Mouse (Mus musculus): ENCODE results near the gene Ltc4s. TPM values are rescaled to one million over a fixed set of nuclear protein-coding genes. Genes with fewer than 3 reads are reported as not detected.
A peak's percentile ranks its signal among the peaks of the same experiment; 100 is the strongest.

The Ltc4s gene
- polyA plus RNA-seq, 1 experiment from 2014 or later: 5.1 TPM

DNA sequence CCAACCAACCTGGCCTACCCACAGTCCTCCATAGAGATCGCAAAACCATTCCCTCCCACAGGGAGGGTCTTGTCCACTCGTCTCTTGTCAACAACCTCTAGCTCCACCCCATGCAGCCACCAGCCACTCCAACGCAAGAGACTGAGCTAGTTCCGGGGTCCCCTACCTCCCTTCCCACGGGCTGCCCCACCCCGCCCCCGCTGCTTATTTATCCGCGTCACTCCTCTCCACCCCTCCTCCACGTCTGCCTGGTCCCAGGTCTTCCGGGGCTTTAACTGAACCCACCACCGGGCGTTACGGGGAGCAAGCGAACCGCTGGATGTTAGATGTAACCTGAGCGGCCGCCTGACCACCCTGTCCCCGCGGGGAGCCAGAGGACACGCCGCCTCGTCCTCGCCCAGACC is 28.3 kb downstream of the Ltc4s start:
- peak; percentile 91 for ATAC-seq
- H3K4me1 ChIP-seq (ENCODE audit: control insufficient read depth, insufficient read depth, low read length): peaks cover 27% of the 10 kb centered on the region
- peak overlapping the region; percentile 59 for H3K4me2 ChIP-seq (ENCODE audit: low read depth, low read length)
- no peaks in the 10 kb centered on the region for H3K27me3 ChIP-seq (replicated peaks; ENCODE audit: control insufficient read depth, insufficient read depth, low read length)
- no peaks in the 10 kb centered on the region for H3K9me3 ChIP-seq (ENCODE audit: control insufficient read depth, low read length)
- H3K9ac ChIP-seq (ENCODE audit: low read depth, low read length): peak overlapping the region; percentile 98
- peak overlapping the region; percentile 99 for H3K4me3 ChIP-seq (ENCODE audit: low read length)
- H3K27ac ChIP-seq (ENCODE audit: low read length): peak overlapping the region; percentile 99
- peaks cover 21% of the 10 kb centered on the region for H3K36me3 ChIP-seq (ENCODE audit: control insufficient read depth, insufficient read depth, low read length)
- under 1% methylated on average over 24 of the region's 24 CpGs for WGBS

DNA sequence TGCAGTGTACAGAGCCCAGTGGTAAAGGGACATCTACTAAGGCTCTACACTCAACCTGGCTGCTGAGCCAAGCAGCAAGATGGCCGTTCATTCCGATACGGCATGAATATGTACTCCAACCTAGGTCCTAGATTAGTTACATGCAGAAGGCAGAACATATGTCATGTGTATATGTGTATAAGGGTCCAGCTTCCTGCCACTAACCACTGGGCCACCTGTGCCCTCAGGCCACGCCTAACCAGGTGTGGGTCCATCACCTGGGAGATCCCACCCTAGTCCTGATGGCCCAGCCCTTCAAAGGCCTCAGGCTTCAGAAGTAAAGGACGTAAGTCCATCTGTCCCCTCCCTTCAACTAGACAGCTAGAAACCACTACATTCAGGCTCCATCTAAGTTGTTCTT is 30.4 kb downstream of the Ltc4s start:
- Histone ChIP-seq H3K36me3 (ENCODE audit: control insufficient read depth, insufficient read depth, low read length) (peaks cover 29% of the 10 kb centered on the region), H3K27me3 (replicated peaks; ENCODE audit: control insufficient read depth, insufficient read depth, low read length) (no peaks in the 10 kb centered on the region), H3K4me2 (ENCODE audit: low read depth, low read length) (no peak overlapping the region), H3K27ac (ENCODE audit: low read length) (no peak overlapping the region), H3K9ac (ENCODE audit: low read depth, low read length) (no peak overlapping the region), H3K9me3 (ENCODE audit: control insufficient read depth, low read length) (no peaks in the 10 kb centered on the region), H3K4me1 (ENCODE audit: control insufficient read depth, insufficient read depth, low read length) (peaks cover 21% of the 10 kb centered on the region), H3K4me3 (ENCODE audit: low read length) (no peak overlapping the region)
- no peak for ATAC-seq
- 94% methylated on average over 5 of the region's 5 CpGs for WGBS

DNA sequence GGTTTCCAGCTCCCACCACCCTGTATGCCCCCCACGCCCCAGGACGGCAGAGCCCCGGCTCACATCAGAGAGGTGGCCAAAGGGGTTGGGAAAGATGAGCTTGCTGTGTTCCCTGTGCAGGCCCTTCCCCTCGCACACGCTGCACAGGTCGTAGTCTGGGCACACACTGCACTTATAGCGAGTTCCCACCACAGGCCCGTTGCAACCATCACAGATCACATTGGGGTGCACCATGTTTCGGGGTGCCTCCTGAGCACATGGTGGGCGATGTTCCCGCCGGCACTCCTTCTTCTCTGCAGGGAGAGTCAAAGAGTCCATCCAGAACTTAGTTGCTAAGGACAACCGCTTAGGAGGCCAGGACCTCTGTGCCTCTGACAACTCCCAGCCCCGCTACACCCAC is 31.1 kb downstream of the Ltc4s start:
- Histone ChIP-seq H3K9ac (ENCODE audit: low read depth, low read length) (no peak overlapping the region), H3K4me1 (ENCODE audit: control insufficient read depth, insufficient read depth, low read length) (peaks cover 15% of the 10 kb centered on the region; the same call in 1 of the 2 replicates), H3K4me3 (ENCODE audit: low read length) (no peak overlapping the region), H3K4me2 (ENCODE audit: low read depth, low read length) (no peak overlapping the region), H3K27me3 (replicated peaks; ENCODE audit: control insufficient read depth, insufficient read depth, low read length) (no peaks in the 10 kb centered on the region), H3K27ac (ENCODE audit: low read length) (no peak overlapping the region), H3K9me3 (ENCODE audit: control insufficient read depth, low read length) (no peaks in the 10 kb centered on the region), H3K36me3 (ENCODE audit: control insufficient read depth, insufficient read depth, low read length) (peaks cover 33% of the 10 kb centered on the region)
- WGBS: 96% methylated on average over 14 of the region's 14 CpGs
- ATAC-seq: no peak

DNA sequence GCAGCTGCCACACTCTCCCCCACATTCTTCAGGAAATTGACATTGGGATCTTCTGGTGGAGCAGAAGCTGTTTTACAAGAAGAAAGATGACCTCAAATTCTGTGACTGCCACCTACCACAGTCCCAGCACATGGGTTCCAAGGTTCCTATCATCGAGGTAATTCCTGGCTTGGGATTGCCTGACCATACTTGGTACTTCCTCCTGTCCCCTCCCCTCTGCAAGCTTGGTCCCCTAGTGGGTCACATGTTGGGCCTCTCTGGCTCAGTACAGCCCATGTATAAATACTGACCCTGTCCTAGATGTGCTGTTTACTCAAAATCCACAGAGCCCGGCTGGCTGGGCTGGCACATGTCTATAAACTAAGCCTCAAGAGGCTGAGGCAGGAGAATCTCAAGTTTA is 32.4 kb downstream of the Ltc4s start:
- no peak for ATAC-seq
- Histone ChIP-seq H3K4me2 (ENCODE audit: low read depth, low read length) (no peak overlapping the region), H3K4me3 (ENCODE audit: low read length) (no peak overlapping the region), H3K27me3 (replicated peaks; ENCODE audit: control insufficient read depth, insufficient read depth, low read length) (no peaks in the 10 kb centered on the region), H3K9me3 (ENCODE audit: control insufficient read depth, low read length) (no peaks in the 10 kb centered on the region), H3K9ac (ENCODE audit: low read depth, low read length) (no peak overlapping the region), H3K27ac (ENCODE audit: low read length) (no peak overlapping the region), H3K4me1 (ENCODE audit: control insufficient read depth, insufficient read depth, low read length) (peaks cover 10% of the 10 kb centered on the region; the same call in 1 of the 2 replicates), H3K36me3 (ENCODE audit: control insufficient read depth, insufficient read depth, low read length) (peaks cover 45% of the 10 kb centered on the region)
- 77% methylated on average over 2 of the region's 2 CpGs for WGBS

DNA sequence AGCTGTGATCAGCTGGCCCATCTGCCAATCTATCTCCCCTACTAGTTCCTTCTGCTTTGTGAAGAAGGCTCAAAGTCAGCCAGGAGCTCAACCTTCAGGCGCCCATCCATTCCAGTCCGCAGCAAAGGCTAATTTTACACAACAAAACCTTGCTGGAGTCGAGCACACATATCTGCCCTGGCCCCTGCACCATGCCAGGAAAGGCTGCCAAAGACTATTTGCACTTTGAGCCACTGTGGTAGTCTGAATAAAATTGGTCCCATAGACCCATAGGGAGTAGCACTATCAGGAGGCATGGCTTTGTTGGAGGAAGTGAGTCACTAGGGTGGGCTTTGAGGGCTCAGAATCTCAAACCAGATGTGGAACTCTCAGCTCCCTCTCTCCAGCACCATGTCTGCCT is 33.0 kb downstream of the Ltc4s start:
- H3K36me3 ChIP-seq (ENCODE audit: control insufficient read depth, insufficient read depth, low read length): peaks cover 50% of the 10 kb centered on the region
- 92% methylated on average over 3 of the region's 3 CpGs for WGBS
- no peak overlapping the region for H3K27ac ChIP-seq (ENCODE audit: low read length)

DNA sequence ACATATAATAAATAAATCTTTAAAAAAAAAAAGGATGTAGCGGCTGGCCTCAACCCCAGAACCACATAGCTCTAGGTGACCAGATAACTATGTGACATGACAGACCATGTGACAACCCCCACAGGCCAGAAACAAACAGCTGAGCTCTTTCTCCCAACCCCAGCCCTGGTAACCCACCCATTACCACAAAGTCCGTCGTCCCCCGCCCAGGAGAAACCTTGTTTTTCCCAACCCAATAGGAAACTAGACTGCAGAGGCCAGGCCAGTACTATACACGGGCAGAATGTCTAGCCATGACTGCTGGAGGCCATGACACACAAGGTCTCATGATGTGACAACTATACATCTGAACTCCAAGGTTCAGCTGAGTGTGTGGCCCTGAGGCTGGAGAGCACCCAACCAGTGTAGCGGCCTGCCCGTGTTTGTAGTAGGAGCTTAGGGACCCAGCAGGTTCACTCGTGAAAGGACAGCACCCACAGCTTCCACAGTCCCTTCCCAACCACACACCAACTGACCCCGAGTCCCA is 35.1 kb downstream of the Ltc4s start:
- Histone ChIP-seq H3K4me1 (ENCODE audit: control insufficient read depth, insufficient read depth, low read length) (no peaks in the 10 kb centered on the region), H3K9me3 (ENCODE audit: control insufficient read depth, low read length) (no peaks in the 10 kb centered on the region), H3K9ac (ENCODE audit: low read depth, low read length) (no peak overlapping the region), H3K4me2 (ENCODE audit: low read depth, low read length) (no peak overlapping the region), H3K4me3 (ENCODE audit: low read length) (no peak overlapping the region), H3K27ac (ENCODE audit: low read length) (no peak overlapping the region), H3K36me3 (ENCODE audit: control insufficient read depth, insufficient read depth, low read length) (peaks cover 65% of the 10 kb centered on the region), H3K27me3 (replicated peaks; ENCODE audit: control insufficient read depth, insufficient read depth, low read length) (no peaks in the 10 kb centered on the region)
- 93% methylated on average over 9 of the region's 9 CpGs for WGBS
- ATAC-seq: no peak

More for the DNA sequence above, 33.0 kb downstream of the Ltc4s start:
- Histone ChIP-seq H3K4me2 (ENCODE audit: low read depth, low read length) (no peak overlapping the region), H3K27me3 (replicated peaks; ENCODE audit: control insufficient read depth, insufficient read depth, low read length) (no peaks in the 10 kb centered on the region), H3K4me1 (ENCODE audit: control insufficient read depth, insufficient read depth, low read length) (0 out of 2 replicates have a peak, but pooled peaks cover 8% of the 10 kb centered on the region), H3K9ac (ENCODE audit: low read depth, low read length) (no peak overlapping the region), H3K4me3 (ENCODE audit: low read length) (no peak overlapping the region), H3K9me3 (ENCODE audit: control insufficient read depth, low read length) (no peaks in the 10 kb centered on the region)
- no peak for ATAC-seq

DNA sequence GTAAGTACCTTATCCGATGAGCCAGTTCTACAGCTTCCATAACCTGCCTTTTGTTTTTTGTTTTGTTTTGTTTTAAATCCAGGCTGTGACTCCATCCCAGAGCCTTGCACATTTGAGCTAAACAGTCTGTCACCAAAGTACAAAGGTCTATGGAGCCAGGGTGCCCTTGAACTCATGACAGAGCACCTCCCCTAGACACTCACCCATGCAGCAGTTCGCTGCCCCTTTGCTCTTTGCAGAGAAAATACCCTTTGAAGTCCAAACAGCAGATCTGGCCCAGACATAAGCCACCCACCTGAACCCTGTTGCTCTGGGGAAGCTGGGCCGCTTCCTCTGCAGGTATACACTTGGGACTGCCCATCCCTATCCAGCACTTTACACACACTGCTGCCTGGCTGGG is 36.8 kb downstream of the Ltc4s start:
- H3K27me3 ChIP-seq (replicated peaks; ENCODE audit: control insufficient read depth, insufficient read depth, low read length): no peaks in the 10 kb centered on the region
- no peak overlapping the region for H3K4me2 ChIP-seq (ENCODE audit: low read depth, low read length)
- no peak overlapping the region for H3K9ac ChIP-seq (ENCODE audit: low read depth, low read length)
- ATAC-seq: no peak
- no peaks in the 10 kb centered on the region for H3K4me1 ChIP-seq (ENCODE audit: control insufficient read depth, insufficient read depth, low read length)
- H3K27ac ChIP-seq (ENCODE audit: low read length): no peak overlapping the region
- peaks cover 55% of the 10 kb centered on the region for H3K36me3 ChIP-seq (ENCODE audit: control insufficient read depth, insufficient read depth, low read length)
- no peak overlapping the region for H3K4me3 ChIP-seq (ENCODE audit: low read length)
- H3K9me3 ChIP-seq (ENCODE audit: control insufficient read depth, low read length): no peaks in the 10 kb centered on the region
- WGBS: 89% methylated on average over 3 of the region's 3 CpGs

DNA sequence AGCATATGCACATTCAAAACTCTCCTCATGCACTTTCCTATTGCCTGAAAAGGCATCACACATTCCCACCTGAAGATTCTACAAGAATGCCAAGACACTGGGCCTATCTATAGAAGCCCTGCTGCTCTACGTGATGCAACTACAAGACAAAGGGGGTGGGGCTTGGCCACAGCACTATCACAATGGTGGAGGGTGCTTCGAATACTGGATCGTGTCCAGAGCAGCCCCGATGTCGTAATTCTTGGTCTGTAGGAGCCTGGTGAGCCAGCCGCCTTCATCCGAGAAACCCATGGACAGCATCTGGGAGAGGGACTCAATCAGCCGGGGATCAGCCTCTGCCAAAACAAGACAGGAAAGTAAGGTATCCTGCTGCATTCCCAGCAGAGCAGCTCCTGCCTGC is 37.8 kb downstream of the Ltc4s start:
- ATAC-seq: no peak
- no peaks in the 10 kb centered on the region for H3K27me3 ChIP-seq (replicated peaks; ENCODE audit: control insufficient read depth, insufficient read depth, low read length)
- H3K4me1 ChIP-seq (ENCODE audit: control insufficient read depth, insufficient read depth, low read length): no peaks in the 10 kb centered on the region
- H3K9me3 ChIP-seq (ENCODE audit: control insufficient read depth, low read length): no peaks in the 10 kb centered on the region
- no peak overlapping the region for H3K9ac ChIP-seq (ENCODE audit: low read depth, low read length)
- no peak overlapping the region for H3K4me3 ChIP-seq (ENCODE audit: low read length)
- H3K36me3 ChIP-seq (ENCODE audit: control insufficient read depth, insufficient read depth, low read length): peaks cover 47% of the 10 kb centered on the region
- no peak overlapping the region for H3K4me2 ChIP-seq (ENCODE audit: low read depth, low read length)
- WGBS: 80% methylated on average over 8 of the region's 8 CpGs
- H3K27ac ChIP-seq (ENCODE audit: low read length): no peak overlapping the region

DNA sequence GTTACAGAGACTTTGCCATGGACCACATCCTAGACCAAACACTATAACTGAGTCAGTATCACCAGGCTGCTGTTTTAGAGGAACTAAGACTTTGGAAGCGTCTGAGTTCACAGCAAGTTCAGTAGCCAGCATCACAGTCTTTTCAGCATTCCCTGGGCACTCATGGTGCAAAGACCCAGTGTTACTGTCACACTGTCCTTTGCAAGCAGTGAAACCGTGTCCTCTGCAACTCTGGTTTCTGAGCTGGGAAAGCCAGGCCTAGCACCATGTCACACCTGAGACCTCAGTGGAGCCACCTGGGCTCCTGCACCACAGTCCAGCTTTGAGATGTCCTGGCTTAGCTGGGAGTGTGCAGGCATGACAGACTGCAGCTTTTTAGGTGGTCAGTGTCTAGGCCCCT is 39.5 kb downstream of the Ltc4s start:
- Histone ChIP-seq H3K4me1 (ENCODE audit: control insufficient read depth, insufficient read depth, low read length) (no peaks in the 10 kb centered on the region), H3K4me3 (ENCODE audit: low read length) (no peak overlapping the region), H3K27me3 (replicated peaks; ENCODE audit: control insufficient read depth, insufficient read depth, low read length) (no peaks in the 10 kb centered on the region), H3K4me2 (ENCODE audit: low read depth, low read length) (no peak overlapping the region), H3K27ac (ENCODE audit: low read length) (no peak overlapping the region), H3K9ac (ENCODE audit: low read depth, low read length) (no peak overlapping the region), H3K36me3 (ENCODE audit: control insufficient read depth, insufficient read depth, low read length) (peaks cover 39% of the 10 kb centered on the region), H3K9me3 (ENCODE audit: control insufficient read depth, low read length) (no peaks in the 10 kb centered on the region)
- no peak for ATAC-seq
- 87% methylated on average over 2 of the region's 2 CpGs for WGBS

DNA sequence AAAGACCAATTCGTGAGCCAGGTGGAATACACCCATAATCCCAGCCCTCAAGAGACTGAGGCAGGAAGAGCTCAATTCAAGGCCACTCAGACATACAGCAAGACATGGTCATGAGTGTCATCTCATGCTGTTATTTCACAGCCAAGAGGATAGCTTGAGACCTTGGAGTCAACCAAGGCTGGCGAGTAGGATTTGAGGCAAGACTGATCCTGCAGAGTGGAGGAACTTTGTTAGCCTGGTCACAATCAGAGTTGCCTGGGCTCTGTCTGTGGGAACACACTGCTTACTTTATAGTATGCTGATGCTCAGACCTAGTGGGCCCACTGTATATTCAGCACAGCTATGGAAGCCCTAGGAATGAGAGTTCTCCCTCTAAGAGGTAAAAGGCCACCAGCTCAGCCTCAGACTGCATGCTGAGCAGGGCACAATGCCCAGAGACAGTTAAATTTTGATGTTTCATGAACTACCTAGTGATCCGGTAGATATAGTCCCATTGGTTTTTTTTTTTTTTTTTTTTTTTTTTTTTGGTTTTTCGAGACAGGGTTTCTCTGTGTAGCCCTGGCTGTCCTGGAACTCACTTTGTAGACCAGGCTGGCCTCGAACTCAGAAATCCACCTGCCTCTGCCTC is 40.1 kb downstream of the Ltc4s start:
- H3K27ac ChIP-seq (ENCODE audit: low read length): no peak overlapping the region
- peaks cover 37% of the 10 kb centered on the region for H3K36me3 ChIP-seq (ENCODE audit: control insufficient read depth, insufficient read depth, low read length)
- no peaks in the 10 kb centered on the region for H3K9me3 ChIP-seq (ENCODE audit: control insufficient read depth, low read length)
- H3K4me3 ChIP-seq (ENCODE audit: low read length): no peak overlapping the region
- H3K27me3 ChIP-seq (replicated peaks; ENCODE audit: control insufficient read depth, insufficient read depth, low read length): no peaks in the 10 kb centered on the region
- 90% methylated on average over 3 of the region's 5 CpGs for WGBS
- H3K4me2 ChIP-seq (ENCODE audit: low read depth, low read length): no peak overlapping the region
- no peaks in the 10 kb centered on the region for H3K4me1 ChIP-seq (ENCODE audit: control insufficient read depth, insufficient read depth, low read length)
- ATAC-seq: no peak
- H3K9ac ChIP-seq (ENCODE audit: low read depth, low read length): no peak overlapping the region
